Mouse (Mus musculus): ENCODE results near the gene Irs3.
A peak's percentile ranks its signal among the peaks of the same experiment; 100 is the strongest.

Gene Irs3

DNA sequence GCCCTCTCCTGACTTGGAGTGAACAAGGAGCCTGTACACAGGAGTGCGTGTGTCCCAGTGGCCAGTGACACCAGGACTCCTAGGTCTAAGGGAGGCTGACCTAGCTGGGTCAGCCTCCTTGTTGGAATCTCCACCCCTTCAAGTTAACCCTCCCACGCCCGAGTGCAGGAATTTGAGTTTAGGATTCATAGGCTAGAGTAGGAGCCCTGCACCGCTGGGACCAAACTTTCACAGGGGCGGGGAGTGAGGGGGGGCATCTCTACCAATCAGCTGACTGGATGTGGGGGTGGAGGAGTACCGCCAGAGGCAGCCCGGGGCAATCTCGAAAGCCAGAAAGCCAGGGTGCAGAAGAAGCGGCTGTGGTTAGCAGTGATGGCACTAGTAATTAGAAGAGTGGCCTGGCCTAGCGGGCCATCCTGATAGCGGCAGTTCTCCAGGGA, at the start of gene Irs3:
TSS of gene Irs3 (minus strand) at position 63 of the 440 bp plus-strand sequence.
- DNase-seq: peak; percentile 48

DNA sequence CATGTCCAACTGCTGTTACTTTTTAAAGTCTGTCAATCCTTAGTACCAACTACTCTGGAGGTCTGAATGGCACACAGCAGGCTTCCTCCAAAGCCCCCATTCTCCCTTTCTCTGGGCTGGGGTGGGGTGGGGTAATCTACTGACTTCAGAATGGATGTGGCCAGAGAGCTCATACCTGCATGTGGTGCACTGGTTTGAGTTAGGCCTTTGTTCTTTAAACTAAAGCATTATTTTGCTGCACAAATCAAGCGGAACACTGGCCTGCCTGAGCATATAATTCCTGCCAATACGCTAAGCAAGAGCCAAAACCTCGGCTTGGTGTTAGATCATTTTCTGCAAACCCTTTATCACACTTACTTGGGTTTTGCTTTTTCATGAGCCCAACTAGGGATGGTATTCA, 49.3 kb upstream of the Irs3 start:
- peak; percentile 18 for DNase-seq

DNA sequence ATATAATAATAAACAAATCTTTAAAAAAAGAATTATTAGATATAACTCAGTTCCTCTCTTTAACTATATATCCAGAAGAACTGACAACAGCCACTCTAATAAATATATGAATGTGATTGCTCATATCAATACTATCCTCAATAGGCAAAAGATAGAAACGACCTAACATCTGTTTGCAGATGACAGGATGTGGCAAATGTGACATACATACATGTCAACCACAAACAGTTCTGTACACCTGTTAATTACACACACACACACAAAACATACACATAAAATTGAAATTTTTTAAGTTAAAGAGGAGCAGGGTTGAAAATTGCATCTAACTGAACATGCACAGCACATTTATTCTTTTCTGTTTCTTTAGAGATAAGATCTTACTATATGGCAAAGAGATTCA, 46.4 kb upstream of the Irs3 start:
- DNase-seq: no peak

DNA sequence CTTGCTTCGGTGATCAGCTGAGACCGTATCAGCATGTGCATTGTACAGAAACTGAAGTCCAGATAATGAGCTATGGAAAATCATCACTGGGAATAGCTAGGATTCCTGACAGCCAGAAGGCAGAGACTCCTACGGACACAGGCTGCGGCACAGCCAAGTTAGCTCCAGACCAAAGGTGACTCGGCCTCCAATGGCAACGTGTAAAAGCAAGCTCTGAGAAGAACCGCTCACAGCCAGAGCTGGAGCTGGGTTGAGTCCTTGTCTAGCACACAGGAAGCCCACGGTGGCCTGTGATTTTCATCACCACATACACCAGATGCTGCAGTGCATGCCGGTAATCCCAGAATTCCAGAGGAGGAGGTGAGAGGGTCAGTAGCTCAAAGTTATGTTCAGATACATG, 45.0 kb upstream of the Irs3 start:
- no peak for DNase-seq

DNA sequence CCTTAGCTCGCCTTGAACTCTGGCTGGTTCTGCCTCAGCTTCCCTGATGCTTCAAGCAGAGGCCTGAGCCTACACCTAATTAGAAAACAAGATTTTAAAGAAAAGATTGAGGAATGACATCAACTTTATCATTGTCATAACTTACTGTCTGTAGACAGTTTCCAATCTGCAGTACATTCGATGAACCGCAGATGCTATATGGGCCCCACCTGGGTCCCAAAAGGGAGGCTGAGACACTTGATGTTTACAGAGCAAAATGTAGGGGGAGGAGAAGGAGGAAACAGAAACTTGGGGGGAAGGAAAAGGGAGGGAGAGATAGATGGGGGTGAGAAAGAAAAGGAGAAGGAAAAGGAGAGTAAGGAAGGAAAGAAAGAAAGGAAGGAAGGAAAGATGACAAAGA, 44.5 kb upstream of the Irs3 start:
- no peak for DNase-seq

DNA sequence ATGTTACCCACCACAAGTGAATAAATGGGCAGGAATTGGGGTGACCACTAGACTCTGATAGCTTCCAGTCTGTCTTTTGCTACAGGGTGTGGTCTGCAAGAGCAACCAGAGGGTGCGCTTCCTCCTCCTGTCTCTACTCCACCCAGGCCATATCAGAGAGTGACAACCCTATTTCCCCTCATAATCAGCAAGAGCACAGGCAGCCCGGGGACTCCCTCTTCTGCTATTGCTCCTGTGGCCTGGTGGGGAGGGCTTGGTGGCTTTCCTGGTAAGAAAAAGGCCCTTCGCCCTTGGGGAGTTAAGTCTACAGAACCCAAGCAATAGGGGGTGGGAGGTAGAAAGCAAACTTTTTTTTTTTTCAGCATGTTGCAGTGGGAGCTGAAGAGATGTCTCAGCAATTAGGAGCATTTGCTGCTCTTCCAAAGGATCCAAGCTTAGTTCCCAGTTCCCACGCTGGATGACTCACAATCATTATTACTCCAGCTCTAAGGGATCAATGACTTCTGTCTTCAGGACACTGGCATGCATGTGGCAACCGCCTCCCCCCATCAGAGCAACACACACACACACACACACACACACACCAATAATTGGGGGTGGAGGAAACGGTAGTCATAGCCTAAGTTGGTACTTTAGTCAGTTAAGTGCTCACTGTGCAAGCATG, 40.7 kb upstream of the Irs3 start:
- DNase-seq: no peak

DNA sequence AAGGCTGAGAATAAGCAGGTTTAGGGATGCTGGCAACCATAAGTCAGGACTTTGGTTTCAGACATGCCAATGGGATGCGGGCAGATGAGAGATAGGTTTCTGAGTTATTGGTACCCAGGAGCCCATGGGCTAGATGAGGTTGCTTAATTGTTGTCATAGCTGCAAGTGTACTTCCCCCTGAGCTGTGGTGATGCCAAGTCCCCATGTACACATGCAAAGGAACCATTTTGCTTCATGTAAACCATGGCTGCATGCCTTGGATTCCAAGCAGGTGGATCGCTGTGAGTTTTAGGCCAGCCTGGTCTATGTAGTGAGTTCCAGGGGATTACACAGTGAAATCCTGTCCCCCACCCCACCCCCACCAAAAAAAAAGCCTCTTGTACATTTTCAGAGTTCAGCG, 40.1 kb upstream of the Irs3 start:
- DNase-seq: no peak

DNA sequence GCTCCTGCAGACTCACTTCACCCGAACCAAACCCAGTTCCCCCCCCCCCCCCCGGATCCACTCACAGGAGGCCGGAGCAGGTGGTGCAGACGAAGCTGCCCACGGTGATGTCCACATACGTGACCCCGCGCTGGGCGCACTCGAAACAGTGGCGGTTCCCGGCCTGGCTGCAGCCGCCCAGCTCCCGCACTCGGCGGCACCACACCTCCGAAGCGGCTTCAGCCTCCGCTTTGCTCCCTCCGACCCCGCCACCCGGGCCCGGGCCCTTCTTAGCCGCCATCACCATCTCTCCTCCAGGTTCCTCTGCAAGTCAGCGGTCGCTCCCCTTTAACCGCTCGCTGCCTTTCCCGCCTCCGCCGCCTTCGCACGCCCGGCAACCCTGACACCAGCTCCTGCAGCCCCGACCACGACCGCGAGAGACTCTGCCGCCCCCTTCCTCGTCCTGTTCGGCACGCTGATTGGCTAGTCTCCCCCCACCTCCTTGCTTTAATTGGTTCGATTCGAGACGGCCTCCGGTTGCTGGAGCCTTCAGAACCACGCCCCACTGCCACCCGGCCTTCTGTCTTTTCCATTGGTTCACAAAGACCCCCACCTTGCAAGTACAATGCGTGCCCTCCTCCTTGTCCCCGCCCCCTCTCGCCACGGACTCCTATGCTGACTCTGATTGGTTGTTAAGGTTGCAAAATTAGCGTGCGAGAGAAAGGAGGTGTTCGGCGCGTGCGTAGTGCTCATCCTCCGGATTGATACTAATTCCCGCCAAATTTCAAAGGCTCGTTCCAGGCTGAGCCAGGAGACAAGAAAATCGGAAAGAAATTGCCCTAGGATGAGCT, 39.0 kb upstream of the Irs3 start, which contains the start of gene Agfg2:
TSS of gene Agfg2 (minus strand) at position 433 of the 830 bp plus-strand sequence.
- DNase-seq: peak; percentile 100

DNA sequence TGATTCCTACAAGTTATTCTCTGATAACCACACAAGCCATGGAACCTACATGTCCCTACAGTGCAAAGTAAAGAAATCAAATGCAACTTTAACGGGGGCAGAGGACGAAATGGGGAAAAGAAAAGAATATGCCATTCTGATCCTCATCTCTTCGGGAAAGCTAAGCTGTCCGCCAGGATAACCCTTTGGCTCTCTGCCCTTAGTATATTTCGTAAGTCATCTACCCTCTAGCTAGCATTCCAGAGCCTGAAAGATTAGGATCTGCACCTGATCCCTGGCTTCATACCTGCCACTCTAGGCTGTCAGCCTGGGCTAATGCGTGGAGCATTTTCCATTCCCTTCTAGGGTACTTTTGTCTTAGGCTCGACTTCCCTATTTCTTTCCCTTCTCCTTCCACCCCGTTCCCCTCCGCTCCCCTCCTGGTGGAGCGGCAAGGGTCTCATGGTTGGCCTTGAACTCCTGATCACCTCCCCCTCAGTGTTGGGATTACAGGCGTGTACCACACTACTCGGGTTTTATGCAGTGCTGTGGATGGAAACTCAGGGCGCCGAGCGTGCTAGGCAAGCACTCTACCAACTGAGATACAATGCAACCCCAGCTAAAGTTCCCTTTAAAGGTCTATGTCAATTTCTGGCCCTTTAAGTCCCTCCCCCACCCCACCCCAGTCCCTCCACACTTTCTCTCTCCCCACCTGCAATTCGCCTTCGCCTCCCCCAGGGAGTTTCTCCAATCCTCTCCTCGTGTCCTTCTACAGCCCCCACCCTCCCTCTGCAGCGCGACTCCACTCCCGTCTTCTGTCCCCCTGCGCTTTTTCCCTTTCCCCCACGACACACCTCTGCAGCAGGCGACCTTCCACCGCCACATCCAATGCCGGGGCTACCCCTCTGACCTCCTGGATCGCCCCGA, 38.1 kb upstream of the Irs3 start:
- peak; percentile 19 for DNase-seq

DNA sequence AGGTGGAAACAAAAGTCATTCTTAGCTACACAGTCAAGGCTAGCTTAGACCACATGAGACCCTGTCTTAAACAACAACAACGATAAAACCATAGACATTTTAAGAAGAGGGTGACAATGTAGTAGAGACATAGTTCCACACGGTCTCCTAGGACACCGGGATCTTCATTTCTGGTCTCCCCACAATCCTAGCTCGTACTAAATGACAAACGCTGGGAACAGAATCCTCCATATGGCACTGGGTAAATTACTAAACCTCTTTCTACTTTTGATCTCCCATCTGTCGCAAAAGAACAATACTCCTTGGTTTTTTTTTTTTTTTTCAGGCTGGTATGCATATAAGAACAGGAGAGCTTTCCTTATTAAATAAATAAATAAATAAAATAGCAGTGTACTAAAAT, 37.0 kb upstream of the Irs3 start:
- DNase-seq: no peak

DNA sequence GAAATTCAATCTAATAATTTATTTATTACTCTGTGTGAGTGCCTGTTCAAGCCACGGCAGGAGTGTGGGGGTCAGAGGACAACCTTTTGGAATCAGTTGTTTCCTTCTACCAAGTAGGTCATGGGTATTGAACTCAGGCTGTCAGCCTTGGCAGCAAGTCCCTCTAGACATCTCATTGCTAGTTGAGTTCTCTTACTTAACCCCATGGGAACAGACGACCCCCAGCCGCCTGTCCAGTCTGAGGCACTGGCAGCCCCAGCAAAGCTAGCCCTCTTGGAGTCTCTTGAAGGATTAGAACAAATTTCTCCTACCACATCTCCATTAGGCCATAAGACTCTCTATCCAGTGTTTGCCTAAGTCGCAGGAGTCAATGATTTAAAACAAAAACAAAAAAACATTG, 34.2 kb upstream of the Irs3 start:
- no peak for DNase-seq

DNA sequence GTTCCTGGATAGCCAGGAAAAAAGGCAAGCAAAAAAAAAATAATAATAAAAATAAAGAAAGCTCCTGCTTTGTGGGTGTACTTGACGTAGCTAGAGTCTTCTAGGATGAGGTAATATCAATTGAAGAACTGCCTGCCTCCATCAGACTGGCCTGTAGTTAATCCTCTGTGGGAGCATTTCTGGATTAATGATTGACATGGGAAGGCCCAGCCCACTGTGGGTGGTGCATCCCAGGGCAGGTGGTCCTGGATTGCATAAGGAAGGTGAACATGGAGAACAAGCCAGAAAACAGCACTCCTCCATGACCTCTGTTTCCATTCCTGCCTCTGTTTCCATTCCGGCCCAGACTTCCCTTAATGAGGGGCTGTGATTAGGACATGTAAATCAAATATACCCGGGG, 33.2 kb upstream of the Irs3 start:
- DNase-seq: no peak

DNA sequence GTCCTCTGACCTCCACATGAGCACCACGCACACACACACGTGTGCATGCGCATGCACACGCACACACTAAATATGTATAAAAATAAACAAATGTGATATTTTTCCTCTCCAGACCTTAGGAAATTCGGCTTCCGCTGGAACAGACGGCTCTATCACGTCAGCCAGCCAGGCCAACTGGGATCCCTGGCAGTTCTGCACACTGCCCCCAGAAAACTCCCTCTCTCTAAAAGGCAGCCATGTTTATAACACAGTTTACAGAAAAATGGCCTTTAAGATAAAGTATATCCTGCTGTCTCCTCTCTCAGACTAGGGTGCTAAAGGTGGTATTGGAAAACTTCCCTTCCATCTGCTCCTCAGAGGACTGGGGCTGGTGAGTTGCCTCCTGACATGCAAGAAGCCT, 32.3 kb upstream of the Irs3 start:
- DNase-seq: no peak

DNA sequence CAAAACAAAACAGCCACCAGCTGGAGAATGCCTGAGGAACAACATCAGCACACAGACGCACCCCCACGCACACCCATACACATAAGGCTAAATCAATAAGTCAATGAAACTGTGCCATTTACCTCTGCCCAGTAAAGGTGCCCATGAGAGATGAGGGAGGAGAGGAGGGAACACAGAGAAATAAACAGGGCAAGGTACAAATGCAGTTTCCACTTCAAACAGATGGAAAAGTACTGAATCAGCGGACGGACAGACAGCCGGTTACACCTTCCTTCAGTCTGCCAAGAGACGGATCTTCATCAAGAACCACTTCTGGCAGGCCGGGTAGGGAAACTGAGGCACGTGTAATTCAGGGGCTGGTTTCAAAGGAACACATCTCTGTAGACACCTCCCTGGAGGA, 29.3 kb upstream of the Irs3 start:
- DNase-seq: no peak

DNA sequence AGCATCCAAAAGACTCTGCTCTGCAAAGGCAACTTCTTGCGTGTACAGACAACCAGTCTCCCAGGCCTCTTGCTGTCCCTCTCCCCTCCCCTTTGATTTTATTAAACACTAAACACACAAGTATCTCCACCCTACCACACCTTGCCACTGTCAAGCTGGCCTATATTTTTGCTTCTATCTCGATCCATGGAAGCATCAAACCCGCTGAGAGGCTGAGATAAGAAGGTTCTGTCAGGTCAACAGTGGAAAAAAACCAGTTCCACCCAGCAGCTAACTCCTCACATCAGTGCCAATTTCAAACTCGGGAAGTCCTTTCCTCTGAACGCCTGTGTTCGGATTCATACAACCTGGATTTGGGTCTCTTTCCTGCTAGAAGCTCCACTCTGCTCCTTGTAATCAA, 27.5 kb upstream of the Irs3 start:
- DNase-seq: no peak

DNA sequence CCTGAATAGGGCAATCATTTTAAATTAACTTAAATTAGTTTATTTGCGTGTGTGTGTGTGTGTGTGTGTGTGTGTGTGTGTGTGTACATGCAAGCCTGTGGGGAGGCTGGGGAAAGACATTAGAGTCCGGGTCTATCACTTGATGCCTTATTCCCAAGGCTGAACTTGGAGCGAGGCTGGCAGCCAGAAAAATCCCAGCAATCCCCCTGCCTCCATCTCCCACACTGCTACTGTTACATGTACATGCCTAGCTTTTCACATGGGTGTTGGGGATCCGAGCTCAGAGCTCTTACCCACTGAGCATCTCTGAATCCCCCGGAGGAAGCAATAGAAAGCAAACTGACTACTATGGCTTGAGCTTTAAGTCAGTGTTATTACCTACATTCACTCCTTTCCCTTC, 26.8 kb upstream of the Irs3 start:
- DNase-seq: no peak

DNA sequence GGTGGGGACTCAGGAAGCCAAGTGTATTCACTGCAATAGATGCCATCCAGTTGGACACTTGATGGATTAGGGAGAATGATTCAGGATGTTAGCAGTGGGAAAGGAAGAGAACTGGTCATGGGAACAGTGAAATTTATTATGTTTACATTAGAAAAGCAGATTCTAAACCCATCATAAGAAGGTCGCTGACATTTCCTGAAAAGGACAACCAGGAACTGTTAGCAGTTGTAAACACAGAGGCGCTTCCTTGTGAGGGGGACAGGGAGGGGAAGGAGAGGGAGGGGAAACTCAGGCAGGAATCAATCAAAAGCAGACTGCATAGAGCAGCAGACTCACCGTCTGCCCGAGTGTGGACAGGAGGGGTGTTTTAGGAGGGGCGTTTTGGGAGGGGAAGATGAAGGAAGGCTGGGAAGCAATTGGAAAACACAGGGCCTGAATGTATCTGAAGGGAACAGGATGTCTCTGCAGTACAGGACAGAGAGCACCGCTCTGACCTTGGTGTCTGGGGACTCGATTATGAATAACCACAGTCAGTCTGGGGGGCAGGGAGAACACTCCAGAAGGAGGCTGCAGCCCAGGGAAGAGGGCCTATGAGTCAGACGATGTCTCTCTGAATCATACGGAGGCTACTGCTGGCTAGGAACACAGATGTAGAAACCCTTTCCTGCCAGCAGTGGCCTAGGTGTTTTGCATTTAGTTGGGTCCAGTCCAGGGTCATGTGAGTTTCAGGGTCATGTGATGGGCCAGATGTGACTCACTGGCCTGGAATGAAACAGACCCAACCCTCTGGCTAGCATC, 26.1 kb upstream of the Irs3 start:
- peak; percentile 74 for DNase-seq

DNA sequence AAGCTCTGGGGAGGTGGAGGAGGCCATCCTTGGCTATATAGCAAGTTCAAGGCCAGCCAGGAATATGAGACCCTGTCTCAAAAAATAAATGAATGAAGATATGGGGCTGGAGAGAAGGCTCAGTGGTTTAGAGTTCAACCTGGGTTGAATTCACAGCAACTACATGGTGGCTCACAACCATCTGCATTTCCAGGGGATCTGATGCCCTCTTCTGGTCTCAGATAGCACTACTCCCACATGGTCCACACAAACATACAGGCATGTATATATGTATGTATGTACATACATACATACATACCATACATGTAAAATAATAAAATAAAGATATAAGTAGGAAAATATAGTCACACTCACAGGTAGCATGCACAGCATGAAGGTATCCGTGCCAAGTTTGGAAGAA, 24.7 kb upstream of the Irs3 start:
- DNase-seq: no peak

DNA sequence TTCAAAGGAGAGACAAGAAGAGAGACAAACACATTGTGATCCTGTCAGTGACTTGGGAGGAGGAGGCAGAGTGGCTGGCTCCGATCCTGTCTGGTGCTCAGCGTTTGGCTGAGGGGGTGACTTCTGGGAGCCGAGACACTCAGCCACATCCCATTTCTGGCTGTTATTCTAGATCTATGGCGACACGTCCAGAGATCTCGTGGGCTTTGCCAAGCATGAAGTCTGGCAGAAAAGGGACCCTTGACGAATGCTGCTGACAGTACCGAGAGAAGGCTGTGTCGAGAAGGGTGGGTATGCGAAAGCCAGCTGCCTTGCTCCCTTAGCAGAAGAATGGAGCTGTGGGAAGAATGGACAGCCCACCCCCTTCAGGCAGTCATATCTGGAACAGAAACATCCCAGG, 23.5 kb upstream of the Irs3 start:
- DNase-seq: peak; percentile 50

DNA sequence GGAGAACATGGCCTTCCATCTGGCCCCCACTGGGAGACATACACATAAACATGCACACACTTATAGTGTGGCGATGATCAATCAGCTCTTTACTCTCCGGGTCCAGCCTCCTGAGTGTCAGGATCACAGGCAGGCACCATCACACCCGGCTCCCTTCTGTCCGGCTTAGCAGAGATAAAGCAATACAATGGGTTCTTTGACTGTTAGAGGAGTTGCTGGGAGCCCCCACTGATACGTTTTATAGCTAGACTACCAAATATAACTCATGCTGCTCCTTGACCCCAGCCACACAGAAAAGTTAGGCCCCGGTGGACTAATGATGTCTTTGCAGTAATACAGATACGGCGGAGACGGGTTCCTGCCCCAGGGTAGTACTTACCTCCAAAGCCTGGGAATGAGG, 17.5 kb upstream of the Irs3 start:
- no peak for DNase-seq

DNA sequence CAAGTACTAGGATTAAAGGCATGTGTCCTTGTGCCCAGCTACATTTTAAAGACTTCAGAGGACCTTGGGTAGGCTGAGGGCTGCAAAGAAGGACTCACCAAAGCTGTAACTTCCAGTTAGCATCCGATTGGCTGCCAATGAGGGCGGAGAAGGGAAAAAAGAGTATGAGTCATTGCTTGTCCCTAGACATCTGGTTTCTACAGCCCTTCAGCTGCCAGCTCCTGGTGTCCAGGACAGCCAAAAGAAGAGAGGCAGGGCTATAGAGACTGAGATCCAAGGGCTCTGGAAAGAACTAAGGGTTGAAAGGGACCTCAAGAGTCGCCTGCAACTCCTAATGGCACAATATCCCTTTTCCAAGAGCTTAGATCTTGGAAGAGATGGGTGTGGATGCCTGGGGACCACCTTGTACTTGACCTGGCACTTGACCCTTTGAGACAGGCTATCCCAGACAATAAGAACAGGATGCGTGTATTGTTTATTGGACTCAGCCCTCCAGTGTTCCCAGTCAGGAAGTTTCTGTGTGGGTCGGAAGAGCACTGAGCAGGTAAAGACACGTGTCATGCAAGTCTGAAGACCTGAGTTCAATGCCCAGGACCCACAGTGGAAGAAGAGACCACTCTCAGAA, 14.7 kb upstream of the Irs3 start:
- peak; percentile 82 for DNase-seq

DNA sequence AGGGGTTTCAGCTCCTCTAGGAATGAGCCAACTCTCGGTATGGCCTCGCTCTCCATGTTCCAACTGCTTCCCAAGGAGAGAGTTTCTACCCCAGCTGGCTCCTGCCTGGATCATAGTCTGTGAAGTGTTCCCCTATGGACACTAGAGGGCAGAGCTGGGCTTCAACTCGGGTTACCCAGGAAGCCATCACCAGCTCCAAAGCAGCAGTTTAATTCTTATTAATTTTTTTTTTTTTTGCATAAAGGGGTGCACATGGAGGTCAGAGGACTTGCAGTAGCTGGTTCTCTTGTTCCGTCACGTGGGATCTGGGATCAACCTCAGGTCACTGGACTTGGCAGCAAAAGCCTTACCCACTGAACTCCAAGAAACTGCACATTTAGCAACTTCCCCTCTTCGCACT, 11.5 kb upstream of the Irs3 start:
- DNase-seq: peak; percentile 90

Measured in lung, postnatal 10 days (tissue).